Mouse (Mus musculus) kidney, embryonic 14.5 days (tissue): ENCODE data around the gene Gm3468. TPM values are rescaled to one million over a fixed set of nuclear protein-coding genes. Genes with fewer than 3 reads are reported as not detected.
"Not testable (repeated sequence)": the region's sequence is repeated elsewhere in the genome, so short reads cannot be mapped to it uniquely, and the experiment has no call there.

Experiments used
- ATAC-seq: fragments of 200-750 bp; cut with Nextera tagmentation; 2 replicates; pipeline ENCODE4 v1.8.0; 2017; ENCODE audit warnings: moderate number of reproducible peaks, mild to moderate bottlenecking, moderate TSS enrichment, moderate library complexity; ENCODE audit not compliant: low FRiP score, low TSS enrichment
- H3K27ac ChIP-seq: fragments of 300-500 bp; sonication (generic); 2 replicates; pipeline ENCODE4 v1.5.1; 2014; ENCODE audit warnings: low read depth, mild to moderate bottlenecking, low read length, moderate library complexity, mixed read lengths
- H3K27me3 ChIP-seq: fragments of 300-500 bp; sonication (generic); 2 replicates; pipeline ENCODE4 v1.6.1; 2014; ENCODE audit warnings: mild to moderate bottlenecking, low read length; ENCODE audit not compliant: control insufficient read depth, insufficient read depth
- H3K36me3 ChIP-seq: fragments of 300-500 bp; sonication (generic); 2 replicates; pipeline ENCODE4 v1.6.1; 2014; ENCODE audit warnings: low read length, mixed read lengths; ENCODE audit not compliant: control insufficient read depth, insufficient read depth
- H3K4me1 ChIP-seq: fragments of 300-500 bp; sonication (generic); 2 replicates; pipeline ENCODE4 v1.6.1; 2014; ENCODE audit warnings: low read length, mixed read lengths; ENCODE audit not compliant: control insufficient read depth, insufficient read depth
- H3K4me2 ChIP-seq: fragments of 300-500 bp; sonication (generic); replicated peaks from 2 replicates; pipeline ENCODE4 v1.6.1; 2014; ENCODE audit warnings: low read depth, mild to moderate bottlenecking, low read length
- H3K4me3 ChIP-seq: fragments of 300-500 bp; sonication (generic); 2 replicates; pipeline ENCODE4 v1.5.1; 2014; ENCODE audit warnings: mild to moderate bottlenecking, low read length
- H3K9ac ChIP-seq: fragments of 300-500 bp; sonication (generic); 2 replicates; pipeline ENCODE4 v1.6.1; 2014; ENCODE audit warnings: low read depth, mild to moderate bottlenecking, low read length, moderate library complexity
- H3K9me3 ChIP-seq: fragments of 300-500 bp; sonication (generic); 2 replicates; pipeline ENCODE4 v1.6.1; 2016; ENCODE audit warnings: low read length; ENCODE audit not compliant: control insufficient read depth
- whole genome bisulfite sequencing: fragments of 180-500 bp; shearing (Covaris S2); extraction: QIAGEN DNeasy Blood & Tissue Kit; methylation state at CpG from one replicate; pipeline ENCODE4 v1.1.7; 2014; 5-methylcytosine and 5-hydroxymethylcytosine counted together
- polyA plus RNA-seq: library from polyadenylated mRNA; unstranded; fragments of >200 nt; fragmentation: Nextera tagmentation; extraction: Ambion mirVana; gene quantifications from 2 replicates; pipeline ENCODE4 v1.2.1, GENCODE M21; 2014

Gene Gm3468
- 2.2 TPM in 2 replicates for polyA plus RNA-seq

GRCm38 (mm10) chr14:6108272-6108925 is at the start of gene Gm3468:
Gene Gm3468 (minus strand): TSS chr14:6108665.
- 3% methylated on average over 37 of the region's 51 CpGs for WGBS
- not testable (repeated sequence) for H3K4me1 ChIP-seq, H3K27ac ChIP-seq, H3K9me3 ChIP-seq, H3K36me3 ChIP-seq, H3K9ac ChIP-seq, H3K27me3 ChIP-seq
- ATAC-seq: peak; percentile 94; the same call in 1 of the 2 replicates
- H3K4me2 ChIP-seq: peak within 1 kb of the TSS; percentile 30
- H3K4me3 ChIP-seq: peak within 1 kb of the TSS; percentile 32

- H3K27ac ChIP-seq, H3K27me3 ChIP-seq, H3K4me2 ChIP-seq, H3K4me3 ChIP-seq, H3K9me3 ChIP-seq, H3K36me3 ChIP-seq, ATAC-seq, H3K9ac ChIP-seq, H3K4me1 ChIP-seq: not testable (repeated sequence)
- WGBS: no CpG with 5 or more reads among the region's 1 CpGs
These were observed 17.2 kb upstream of the Gm3468 start, which contains the start of gene Gm3476 for GRCm38 (mm10) chr14:6125707-6126106. Gene Gm3476 (minus strand): TSS chr14:6125807.

- H3K27me3 ChIP-seq, H3K4me1 ChIP-seq, ATAC-seq, H3K36me3 ChIP-seq, H3K27ac ChIP-seq, H3K9me3 ChIP-seq, H3K9ac ChIP-seq: not testable (repeated sequence)
- Histone ChIP-seq H3K4me2 (peak overlapping the region; percentile 30; the same call in 1 of the 2 replicates), H3K4me3 (peak overlapping the region; percentile 32; the same call in 1 of the 2 replicates)
- WGBS: 5% methylated on average over 8 of the region's 9 CpGs
These were observed 965 bp downstream of the Gm3468 start for GRCm38 (mm10) chr14:6107500-6107899.

DNA sequence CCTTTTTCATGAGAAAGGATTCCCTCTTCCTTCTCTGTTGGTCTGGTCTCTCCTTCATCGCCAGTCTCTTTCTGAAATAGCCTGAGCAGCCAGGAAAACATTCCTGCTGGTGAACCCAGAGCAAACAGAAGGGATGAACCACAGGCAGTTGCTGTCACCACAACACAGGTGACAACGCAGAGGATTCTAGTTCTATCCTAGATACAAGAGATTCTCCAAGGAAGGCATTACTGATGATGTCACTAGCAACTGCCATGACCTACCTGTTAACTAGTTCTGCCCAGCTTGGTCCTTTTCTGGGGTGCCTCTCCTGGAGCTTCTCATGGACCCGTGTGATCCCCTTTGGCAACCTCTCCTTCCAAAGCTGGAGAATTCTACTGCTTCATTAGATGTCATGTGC is 14.6 kb downstream of the Gm3468 start, which contains the start of gene Gm8206:
Gene Gm8206, minus strand, starts transcription at position 101 of the 400 bp plus-strand sequence.
- H3K27me3 ChIP-seq, ATAC-seq, H3K9ac ChIP-seq, H3K4me3 ChIP-seq, H3K4me1 ChIP-seq, H3K4me2 ChIP-seq, H3K27ac ChIP-seq, H3K9me3 ChIP-seq, H3K36me3 ChIP-seq: not testable (repeated sequence)
- 84% methylated on average over 2 of the region's 3 CpGs for WGBS

GRCm38 (mm10) chr14:6058167-6058566 is 50.3 kb downstream of the Gm3468 start, which contains the start of gene Gm6337:
Gene Gm6337 (minus strand): TSS chr14:6058267.
- 95% methylated on average over 2 of the region's 4 CpGs for WGBS
- H3K36me3 ChIP-seq, H3K9me3 ChIP-seq, H3K27ac ChIP-seq, H3K4me2 ChIP-seq, H3K4me3 ChIP-seq, H3K9ac ChIP-seq, H3K27me3 ChIP-seq, H3K4me1 ChIP-seq, ATAC-seq: not testable (repeated sequence)

Other genes starting within 250 kb of the Gm3468 start
- gene Gm8237, start 228.3 kb downstream of the Gm3468 start, polyA plus RNA-seq: not detected in 2 replicates
- 0.10 and 0.12 TPM in 2 replicates for gene Gm3248, start 146.9 kb downstream of the Gm3468 start, polyA plus RNA-seq
- not detected in 2 replicates for gene Gm3453, start 129.5 kb downstream of the Gm3468 start, polyA plus RNA-seq
- gene Gm6337, start 50.4 kb downstream of the Gm3468 start, polyA plus RNA-seq: not detected in 2 replicates
- gene Gm8206, start 14.7 kb downstream of the Gm3468 start, polyA plus RNA-seq: 0.90 and 1.2 TPM in 2 replicates
- gene Gm3476, start 17.1 kb upstream of the Gm3468 start, polyA plus RNA-seq: not detected in 2 replicates
- not detected in 2 replicates for gene Gm21560, start 110.6 kb upstream of the Gm3468 start, polyA plus RNA-seq
- 0.74 and 1.1 TPM in 2 replicates for gene Gm3411, start 178.6 kb upstream of the Gm3468 start, polyA plus RNA-seq
- not detected in 2 replicates for gene Gm21103, start 196.2 kb upstream of the Gm3468 start, polyA plus RNA-seq
- not detected in 2 replicates for gene Gm3618, start 235.0 kb upstream of the Gm3468 start, polyA plus RNA-seq